In the genomic region with DNA sequence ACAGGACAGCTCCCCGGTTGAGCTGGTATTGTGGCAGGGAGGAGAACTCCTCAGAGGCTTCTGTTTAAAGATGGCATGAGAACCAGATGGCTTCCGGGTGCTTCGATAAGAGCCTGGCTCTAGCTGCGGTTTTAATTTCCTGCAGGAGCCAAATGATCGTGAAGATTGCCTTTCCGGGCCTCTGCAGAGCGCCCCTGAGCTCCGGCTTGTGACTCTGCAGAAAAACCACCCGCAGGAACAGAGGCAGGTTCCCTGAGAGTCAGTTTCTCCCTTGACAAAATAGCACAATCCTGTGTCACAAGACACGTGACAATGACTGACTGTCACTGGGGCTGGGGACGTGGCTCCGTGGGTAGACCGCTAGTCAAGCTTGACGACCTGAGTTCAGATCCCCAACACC, we compare ENCODE assay signal across 18 mouse cellular contexts. TPM values are rescaled to one million over a fixed set of nuclear protein-coding genes. Genes with fewer than 3 reads are reported as not detected.
DNase-seq lines count a peak whose midpoint lies in the region; ATAC-seq lines count a peak whose summit lies in the region.
"Had no signal": no experiment of that assay in that cellular context is flagged by ENCODE, and none has a peak within 500 bp of the region (broad histone marks: within the 10 kb centered on the region; RNA-seq: fewer than 3 reads in every experiment).

No protein-coding gene starts in this region.

- WGBS in embryonic facial prominence, embryonic 10.5 days: 68% methylated on average over 14 of the region's 14 CpGs
- WGBS in liver, embryonic 11.5 days: 68% methylated on average over 14 of the region's 14 CpGs

- peak; percentile 58 for ATAC-seq in liver, embryonic 11.5 days (replicated peaks; ENCODE audit: low FRiP score)
- ATAC-seq: forebrain, embryonic 13.5 days had no signal

- no peak overlapping the region for H3K9ac ChIP-seq in liver, embryonic 11.5 days (ENCODE audit: low read depth, low read length)
- H3K9ac ChIP-seq: forebrain, embryonic 13.5 days; heart, embryonic 12.5 days; hindbrain, embryonic 15.5 days; liver, embryonic 15.5 days; stomach, embryonic 15.5 days had no signal

- H3K27me3 ChIP-seq in embryonic facial prominence, embryonic 10.5 days (replicated peaks; ENCODE audit: low read depth, poor library complexity, severe bottlenecking): 0 out of 2 replicates have a peak, but pooled peaks cover 5% of the 10 kb centered on the region
- H3K27me3 ChIP-seq in liver, embryonic 11.5 days (replicated peaks; ENCODE audit: control insufficient read depth, insufficient read depth, low read length): no peaks in the 10 kb centered on the region
- H3K27me3 ChIP-seq: heart, embryonic 12.5 days; hindbrain, embryonic 15.5 days; liver, embryonic 15.5 days; stomach, embryonic 15.5 days had no signal

- H3K4me2 ChIP-seq in liver, embryonic 11.5 days: no peak overlapping the region
- H3K4me2 ChIP-seq: forebrain, embryonic 13.5 days; heart, embryonic 12.5 days; hindbrain, embryonic 15.5 days; liver, embryonic 15.5 days; stomach, embryonic 15.5 days had no signal

- H3K9me3 ChIP-seq in embryonic facial prominence, embryonic 10.5 days: no peaks in the 10 kb centered on the region
- H3K9me3 ChIP-seq in liver, embryonic 11.5 days (ENCODE audit: control insufficient read depth, low read length): no peaks in the 10 kb centered on the region
- H3K9me3 ChIP-seq: forebrain, embryonic 13.5 days; heart, embryonic 12.5 days; hindbrain, embryonic 15.5 days; liver, embryonic 15.5 days; stomach, embryonic 15.5 days had no signal

- H3K4me3 ChIP-seq in embryonic facial prominence, embryonic 10.5 days: no peak overlapping the region
- no peak overlapping the region for H3K4me3 ChIP-seq in liver, embryonic 11.5 days (ENCODE audit: low read depth, low read length)
- H3K4me3 ChIP-seq: forebrain, embryonic 13.5 days; heart, embryonic 12.5 days; hindbrain, embryonic 15.5 days; liver, embryonic 15.5 days; stomach, embryonic 15.5 days had no signal

- peaks cover 32% of the 10 kb centered on the region for H3K4me1 ChIP-seq in embryonic facial prominence, embryonic 10.5 days
- H3K4me1 ChIP-seq in liver, embryonic 11.5 days (replicated peaks; ENCODE audit: control insufficient read depth, insufficient read depth, low read length): peaks cover 4% of the 10 kb centered on the region; the same call in 1 of the 2 replicates
- H3K4me1 ChIP-seq: forebrain, embryonic 13.5 days had no signal

- peak; percentile 21 for DNase-seq in thymus, postnatal 14 days
- DNase-seq in thymus, postnatal 4 days: no peak
- DNase-seq in embryonic facial prominence, embryonic 10.5 days (ENCODE audit: low spot score): no peak
- DNase-seq in liver, embryonic 11.5 days (ENCODE audit: low spot score): no peak
- DNase-seq in thymus, postnatal 36 days: peak; percentile 9 to 23
- no peak for DNase-seq in gastrocnemius, postnatal 25 days
- DNase-seq in lung, adult 18-20 months: no peak
- DNase-seq in right cerebral cortex, postnatal 4 days: no peak
- DNase-seq: cerebellum, adult 2 months; gastrocnemius, postnatal 14 days had no signal

- peak overlapping the region; percentile 10; the same call in 1 of the 2 replicates for H3K27ac ChIP-seq in embryonic facial prominence, embryonic 10.5 days (replicated peaks)
- no peak overlapping the region for H3K27ac ChIP-seq in liver, embryonic 11.5 days (ENCODE audit: low read depth, low read length)
- H3K27ac ChIP-seq: forebrain, embryonic 13.5 days; hindbrain, embryonic 15.5 days; kidney, postnatal 0 days; liver, embryonic 15.5 days; macrophage; stomach, embryonic 15.5 days had no signal

- H3K36me3 ChIP-seq in embryonic facial prominence, embryonic 10.5 days (replicated peaks): no peaks in the 10 kb centered on the region; the same call in 1 of the 2 replicates
- H3K36me3 ChIP-seq in liver, embryonic 11.5 days (ENCODE audit: control insufficient read depth, insufficient read depth, low read length): no peaks in the 10 kb centered on the region
- H3K36me3 ChIP-seq: heart, embryonic 12.5 days; hindbrain, embryonic 15.5 days; liver, embryonic 15.5 days; stomach, embryonic 15.5 days had no signal

RNA-seq across cellular contexts. Expression of a gene that starts 16.8 kb away (rescaled TPM):
- 24.1 and 29.5 TPM in 2 replicates for polyA plus RNA-seq in embryonic facial prominence, embryonic 10.5 days (2016; fragmentation: Nextera tagmentation; extraction: Ambion mirVana)
- polyA plus RNA-seq in liver, embryonic 11.5 days (2014; fragmentation: Nextera tagmentation; extraction: Ambion mirVana): 25.6 and 29.2 TPM in 2 replicates
- 1 to 10 TPM; 2.1 to 3.3 TPM for total RNA-seq in gastrocnemius, postnatal 25 days (2021)
- total RNA-seq: monocyte, adult 5-6 weeks had no signal
- polyA plus RNA-seq: macrophage had no signal

RNA-seq across cellular contexts. Expression of a gene that starts 59.4 kb away (rescaled TPM):
- polyA plus RNA-seq in embryonic facial prominence, embryonic 10.5 days (2016; fragmentation: Nextera tagmentation; extraction: Ambion mirVana): 19.8 and 23.8 TPM in 2 replicates
- 21.3 and 22.3 TPM in 2 replicates for polyA plus RNA-seq in liver, embryonic 11.5 days (2014; fragmentation: Nextera tagmentation; extraction: Ambion mirVana)
- total RNA-seq in gastrocnemius, postnatal 25 days (2021): 10 to 100 TPM; 73.7 to 80.6 TPM

Comparison
In these comparisons a context has a peak if more than half of its experiments do, and no peak if none do; other contexts are left out.
1. DNase-seq: peak in thymus, postnatal 14 days (single experiment) and thymus, postnatal 36 days (2 of 2); none in thymus, postnatal 4 days (single experiment), embryonic facial prominence, embryonic 10.5 days (single experiment), liver, embryonic 11.5 days (single experiment), gastrocnemius, postnatal 25 days (single experiment), lung, adult 18-20 months (0 of 2) and right cerebral cortex, postnatal 4 days (single experiment).